Mouse (Mus musculus) mature B cell (primary cell): ENCODE measurements around the gene Afg1l.

ENCODE experiments used
- in situ Hi-C: fragments of 300-500 bp; cut with MboI; formaldehyde crosslinking; loops from 2 replicates; pipeline ENCODE4 v1.14.3; 2019

Afg1l gene

GRCm38 (mm10) chr10:42478341-42478720, at the start of gene Afg1l:
TSS of gene Afg1l (minus strand) at chr10:42478565.
- in situ Hi-C loops, result no loop called here

- in situ Hi-C loops, result no loop called here
These were observed 47.3 kb upstream of the Afg1l start for GRCm38 (mm10) chr10:42525682-42526081.

- in situ Hi-C loops, result no loop called here
These were observed 45.3 kb upstream of the Afg1l start for GRCm38 (mm10) chr10:42523556-42524162.

- in situ Hi-C loops, result no loop called here
These were observed 44.5 kb upstream of the Afg1l start for GRCm38 (mm10) chr10:42522912-42523311.

GRCm38 (mm10) chr10:42521315-42521981, 43.1 kb upstream of the Afg1l start:
- in situ Hi-C loops, result no loop called here

- in situ Hi-C loops, result no loop called here
These were observed 40.0 kb upstream of the Afg1l start for GRCm38 (mm10) chr10:42518363-42518762.

GRCm38 (mm10) chr10:42514125-42514524, 35.8 kb upstream of the Afg1l start:
- in situ Hi-C loops, result no loop called here

- in situ Hi-C loops, result no loop called here
These were observed 33.1 kb upstream of the Afg1l start for GRCm38 (mm10) chr10:42511184-42512135.

- in situ Hi-C loops, result no loop called here
These were observed 31.8 kb upstream of the Afg1l start for GRCm38 (mm10) chr10:42510141-42510540.

- in situ Hi-C loops, result no loop called here
These were observed 25.8 kb upstream of the Afg1l start for GRCm38 (mm10) chr10:42504096-42504710.

- in situ Hi-C loops, result no loop called here
These were observed 24.2 kb upstream of the Afg1l start for GRCm38 (mm10) chr10:42502349-42503111.

- in situ Hi-C loops, result no loop called here
These were observed 23.5 kb upstream of the Afg1l start, which contains the start of gene Snx3 for GRCm38 (mm10) chr10:42501775-42502348. TSS of gene Snx3 (plus strand) at chr10:42502030.

- in situ Hi-C loops, result no loop called here
These were observed 22.8 kb upstream of the Afg1l start for GRCm38 (mm10) chr10:42501161-42501560.

GRCm38 (mm10) chr10:42500611-42501010, 22.2 kb upstream of the Afg1l start:
- in situ Hi-C loops, result no loop called here

GRCm38 (mm10) chr10:42493000-42493399, 14.6 kb upstream of the Afg1l start:
- in situ Hi-C loops, result no loop called here

GRCm38 (mm10) chr10:42492027-42492771, 13.8 kb upstream of the Afg1l start:
- in situ Hi-C loops, result no loop called here

GRCm38 (mm10) chr10:42491158-42491557, 12.8 kb upstream of the Afg1l start:
- in situ Hi-C loops, result no loop called here

- in situ Hi-C loops, result no loop called here
These were observed 10.4 kb upstream of the Afg1l start for GRCm38 (mm10) chr10:42488606-42489296.

- in situ Hi-C loops, result no loop called here
These were observed 2.4 kb upstream of the Afg1l start for GRCm38 (mm10) chr10:42480719-42481118.
